Mouse (Mus musculus) layer of hippocampus, adult 6 months (tissue): Measurements from ENCODE around the gene Ccdc138. TPM values are rescaled to one million over a fixed set of nuclear protein-coding genes. Genes with fewer than 3 reads are reported as not detected.

Experiments used
- long read RNA-seq, 2 experiments: library from polyadenylated mRNA; unstranded; transcript quantifications; one replicate each; pipeline ENCODE4 v2.0.0; 2019 to 2020
- polyA plus RNA-seq: library from polyadenylated mRNA; unstranded; fragments of <200 nt; fragmentation: Nextera tagmentation; gene quantifications from 2 replicates; pipeline ENCODE4 v1.2.3, GENCODE M21; 2021

Ccdc138 gene
- polyA plus RNA-seq, result 1.9 and 2.0 TPM in 2 replicates
- long read RNA-seq, experiment 1, partial matches to known transcripts, result 4 of 10 reads
- long read RNA-seq, experiment 1, other reads (novel, unspliced or antisense), result 6 of 10 reads
- long read RNA-seq, experiment 2, transcript Ccdc138-201 (16 exons, 2,455 nt), result major isoform, 10 of 26 reads
- long read RNA-seq, experiment 2, partial matches to known transcripts, result 3 of 26 reads
- long read RNA-seq, experiment 2, other reads (novel, unspliced or antisense), result 12 of 26 reads

GRCm38 (mm10) chr10:58497320-58498284 lies at the start of gene Ccdc138:
Gene Ccdc138, plus strand, starts transcription at chr10:58497948.

Other genes with a start within 250 kb of the Ccdc138 start
- gene Gcc2, start 242.5 kb upstream of the Ccdc138 start, polyA plus RNA-seq, result 170 and 208 TPM in 2 replicates
- 43.6 and 43.7 TPM in 2 replicates for gene Lims1, start 174.5 kb upstream of the Ccdc138 start, polyA plus RNA-seq
- gene Ranbp2, start 51.0 kb upstream of the Ccdc138 start, polyA plus RNA-seq, result 13.5 and 14.2 TPM in 2 replicates
- gene Edar, start 177.7 kb downstream of the Ccdc138 start, polyA plus RNA-seq, result 0.08 and 0.18 TPM in 2 replicates
- not detected in 2 replicates for gene Gm17542, start 220.3 kb downstream of the Ccdc138 start, polyA plus RNA-seq